Mouse (Mus musculus): ENCODE measurements at regions not wholly inside any gene's neighbourhood (a gene's known extent, or its start where the extent isn't known, plus 50 kb on each side); places are given as distances from the start of the nearest gene placed in this dataset.

- no peaks in the 10 kb centered on the region for H3K27me3 ChIP-seq (replicated peaks; ENCODE audit: control insufficient read depth, insufficient read depth, low read length)
- DNase-seq = peak; percentile 1
- 65% methylated on average over 8 of the region's 8 CpGs for WGBS
- H3K27ac ChIP-seq (ENCODE audit: insufficient read depth, low read depth, low read length) = no peak overlapping the region
- no peaks in the 10 kb centered on the region for H3K4me1 ChIP-seq (ENCODE audit: control insufficient read depth, insufficient read depth, low read length)
- H3K36me3 ChIP-seq (ENCODE audit: control insufficient read depth, insufficient read depth, low read length) = no peaks in the 10 kb centered on the region
- no peak for TF ChIP-seq CTCF (conservative IDR thresholded peaks at IDR 0.05; ENCODE audit: insufficient read depth, insufficient read length, low read depth, low read length)
- no peak for TF ChIP-seq POLR2A (IDR thresholded peaks at IDR 0.05; ENCODE audit: low read depth, low read length)
- H3K4me3 ChIP-seq (ENCODE audit: insufficient read depth, low read depth, low read length) = no peak overlapping the region
These were observed 248.9 kb downstream of the Dhx15 start for GRCm38 (mm10) chr5:51941255-51941924.

DNA sequence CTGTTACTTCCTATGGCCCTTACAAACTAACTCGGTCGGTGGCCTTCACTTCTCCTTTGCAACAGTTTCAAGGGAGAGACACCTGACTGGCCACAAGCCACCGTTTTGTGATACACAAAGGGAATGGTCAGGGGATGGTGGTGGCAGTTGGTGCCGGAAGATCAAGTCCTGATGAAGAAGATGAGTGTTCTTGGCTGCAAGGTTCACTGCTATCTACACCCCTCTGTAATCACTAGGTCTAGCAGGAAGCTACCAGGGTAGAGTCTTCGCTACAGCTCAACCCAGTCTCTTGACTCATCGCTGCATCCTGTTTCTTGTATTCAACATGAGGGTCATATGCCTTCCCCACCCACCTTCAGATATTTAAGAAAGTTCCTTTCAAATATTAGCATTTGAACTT lies 251.5 kb downstream of the Dhx15 start:
- Histone ChIP-seq H3K27ac (ENCODE audit: insufficient read depth, low read depth, low read length) (no peak overlapping the region), H3K36me3 (ENCODE audit: control insufficient read depth, insufficient read depth, low read length) (no peaks in the 10 kb centered on the region), H3K4me3 (ENCODE audit: insufficient read depth, low read depth, low read length) (no peak overlapping the region), H3K27me3 (replicated peaks; ENCODE audit: control insufficient read depth, insufficient read depth, low read length) (no peaks in the 10 kb centered on the region), H3K4me1 (ENCODE audit: control insufficient read depth, insufficient read depth, low read length) (no peaks in the 10 kb centered on the region)
- 84% methylated on average over 6 of the region's 6 CpGs for WGBS
- DNase-seq = no peak
- TF ChIP-seq POLR2A (IDR thresholded peaks at IDR 0.05; ENCODE audit: low read depth, low read length) (no peak), CTCF (conservative IDR thresholded peaks at IDR 0.05; ENCODE audit: insufficient read depth, insufficient read length, low read depth, low read length) (no peak)

GRCm38 (mm10) chr5:51937320-51937719 lies 253.0 kb downstream of the Dhx15 start:
- H3K4me1 ChIP-seq (ENCODE audit: control insufficient read depth, insufficient read depth, low read length) = no peaks in the 10 kb centered on the region
- no peak for TF ChIP-seq CTCF (conservative IDR thresholded peaks at IDR 0.05; ENCODE audit: insufficient read depth, insufficient read length, low read depth, low read length)
- no peak for DNase-seq
- no peaks in the 10 kb centered on the region for H3K27me3 ChIP-seq (replicated peaks; ENCODE audit: control insufficient read depth, insufficient read depth, low read length)
- H3K36me3 ChIP-seq (ENCODE audit: control insufficient read depth, insufficient read depth, low read length) = no peaks in the 10 kb centered on the region
- no peak overlapping the region for H3K4me3 ChIP-seq (ENCODE audit: insufficient read depth, low read depth, low read length)
- no peak overlapping the region for H3K27ac ChIP-seq (ENCODE audit: insufficient read depth, low read depth, low read length)
- 88% methylated on average over 6 of the region's 6 CpGs for WGBS

GRCm38 (mm10) chr5:51935391-51936354 lies 254.6 kb downstream of the Dhx15 start:
- 87% methylated on average over 17 of the region's 17 CpGs for WGBS
- no peaks in the 10 kb centered on the region for H3K27me3 ChIP-seq (replicated peaks; ENCODE audit: control insufficient read depth, insufficient read depth, low read length)
- no peak for DNase-seq
- H3K36me3 ChIP-seq (ENCODE audit: control insufficient read depth, insufficient read depth, low read length) = no peaks in the 10 kb centered on the region
- TF ChIP-seq CTCF (conservative IDR thresholded peaks at IDR 0.05; ENCODE audit: insufficient read depth, insufficient read length, low read depth, low read length) = no peak
- TF ChIP-seq POLR2A (IDR thresholded peaks at IDR 0.05; ENCODE audit: low read depth, low read length) = no peak
- H3K4me1 ChIP-seq (ENCODE audit: control insufficient read depth, insufficient read depth, low read length) = no peaks in the 10 kb centered on the region
- H3K4me3 ChIP-seq (ENCODE audit: insufficient read depth, low read depth, low read length) = no peak overlapping the region
- no peak overlapping the region for H3K27ac ChIP-seq (ENCODE audit: insufficient read depth, low read depth, low read length)

GRCm38 (mm10) chr5:51934910-51935309 lies 255.4 kb downstream of the Dhx15 start:
- H3K27me3 ChIP-seq (replicated peaks; ENCODE audit: control insufficient read depth, insufficient read depth, low read length) = no peaks in the 10 kb centered on the region
- no peak for TF ChIP-seq CTCF (conservative IDR thresholded peaks at IDR 0.05; ENCODE audit: insufficient read depth, insufficient read length, low read depth, low read length)
- no peaks in the 10 kb centered on the region for H3K4me1 ChIP-seq (ENCODE audit: control insufficient read depth, insufficient read depth, low read length)
- no peaks in the 10 kb centered on the region for H3K36me3 ChIP-seq (ENCODE audit: control insufficient read depth, insufficient read depth, low read length)
- H3K27ac ChIP-seq (ENCODE audit: insufficient read depth, low read depth, low read length) = no peak overlapping the region
- 82% methylated on average over 4 of the region's 4 CpGs for WGBS
- no peak overlapping the region for H3K4me3 ChIP-seq (ENCODE audit: insufficient read depth, low read depth, low read length)
- DNase-seq = no peak

DNA sequence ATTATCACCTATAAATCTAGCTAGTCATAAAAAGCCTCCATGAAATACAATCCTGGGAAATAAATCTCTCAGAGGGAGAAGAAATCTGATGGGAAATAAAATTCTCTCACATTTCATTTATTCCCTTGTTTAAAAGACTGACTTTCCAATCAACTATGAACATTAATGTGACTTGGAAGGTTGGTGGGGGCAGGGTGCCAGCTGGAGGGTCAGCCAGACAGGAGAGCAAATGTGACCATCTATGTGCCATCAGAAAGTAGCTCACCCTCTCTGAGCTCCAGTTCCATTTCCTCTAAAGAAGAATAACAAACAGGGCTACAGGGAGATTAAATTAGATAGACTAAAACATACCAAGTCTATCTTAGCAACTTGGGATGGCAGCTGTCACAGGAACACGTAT lies 257.0 kb downstream of the Dhx15 start:
- TF ChIP-seq CTCF (conservative IDR thresholded peaks at IDR 0.05; ENCODE audit: insufficient read depth, insufficient read length, low read depth, low read length) (no peak), POLR2A (IDR thresholded peaks at IDR 0.05; ENCODE audit: low read depth, low read length) (no peak)
- Histone ChIP-seq H3K4me1 (ENCODE audit: control insufficient read depth, insufficient read depth, low read length) (no peaks in the 10 kb centered on the region), H3K4me3 (ENCODE audit: insufficient read depth, low read depth, low read length) (no peak overlapping the region), H3K27ac (ENCODE audit: insufficient read depth, low read depth, low read length) (no peak overlapping the region), H3K36me3 (ENCODE audit: control insufficient read depth, insufficient read depth, low read length) (no peaks in the 10 kb centered on the region), H3K27me3 (replicated peaks; ENCODE audit: control insufficient read depth, insufficient read depth, low read length) (no peaks in the 10 kb centered on the region)
- WGBS = 91% methylated on average over 1 of the region's 1 CpGs
- no peak for DNase-seq

DNA sequence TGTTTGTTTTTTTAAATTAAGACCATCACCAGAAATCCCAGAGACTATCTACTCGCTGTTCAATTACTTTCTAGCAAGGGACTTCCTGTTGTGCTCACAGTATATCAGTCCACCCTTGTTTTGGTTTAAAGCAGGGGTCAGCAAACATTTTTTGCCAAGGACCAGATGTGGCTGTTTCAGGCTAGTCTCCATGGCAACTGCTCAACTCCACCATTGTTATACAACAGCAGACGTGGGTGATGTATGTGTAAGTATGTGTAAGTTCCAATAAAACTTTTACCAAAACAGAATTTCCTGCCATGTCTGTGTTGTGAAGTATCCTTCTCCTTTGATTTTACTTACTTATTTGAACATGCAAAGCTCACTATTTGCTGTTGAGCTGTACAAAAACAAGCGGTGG lies 259.9 kb downstream of the Dhx15 start:
- whole genome bisulfite sequencing = 88% methylated on average over 3 of the region's 3 CpGs
- H3K4me1 ChIP-seq (ENCODE audit: control insufficient read depth, insufficient read depth, low read length) = no peaks in the 10 kb centered on the region
- no peak overlapping the region for H3K27ac ChIP-seq (ENCODE audit: insufficient read depth, low read depth, low read length)
- no peak overlapping the region for H3K4me3 ChIP-seq (ENCODE audit: insufficient read depth, low read depth, low read length)
- TF ChIP-seq CTCF (conservative IDR thresholded peaks at IDR 0.05; ENCODE audit: insufficient read depth, insufficient read length, low read depth, low read length) (no peak), POLR2A (IDR thresholded peaks at IDR 0.05; ENCODE audit: low read depth, low read length) (no peak)
- H3K27me3 ChIP-seq (replicated peaks; ENCODE audit: control insufficient read depth, insufficient read depth, low read length) = no peaks in the 10 kb centered on the region
- DNase-seq = no peak
- no peaks in the 10 kb centered on the region for H3K36me3 ChIP-seq (ENCODE audit: control insufficient read depth, insufficient read depth, low read length)
